Mouse (Mus musculus) left cerebral cortex, postnatal 14 days (tissue): ENCODE measurements at regions not wholly inside any gene's neighbourhood (a gene's known extent, or its start where the extent isn't known, plus 50 kb on each side); places are given as distances from the start of the nearest gene placed in this dataset.

Experiments used
- DNase-seq, 2 experiments: peaks; one replicate each; pipeline ENCODE4 v3.0.0; 2021 to 2022; ENCODE audit warnings: low spot score in 2 of 2, mixed read lengths in 1 of 2
- intact Hi-C: fragments of 180-260 bp; cut with DNase I; formaldehyde crosslinking; loops from one replicate; pipeline ENCODE4 v1.15.1; 2025

DNA sequence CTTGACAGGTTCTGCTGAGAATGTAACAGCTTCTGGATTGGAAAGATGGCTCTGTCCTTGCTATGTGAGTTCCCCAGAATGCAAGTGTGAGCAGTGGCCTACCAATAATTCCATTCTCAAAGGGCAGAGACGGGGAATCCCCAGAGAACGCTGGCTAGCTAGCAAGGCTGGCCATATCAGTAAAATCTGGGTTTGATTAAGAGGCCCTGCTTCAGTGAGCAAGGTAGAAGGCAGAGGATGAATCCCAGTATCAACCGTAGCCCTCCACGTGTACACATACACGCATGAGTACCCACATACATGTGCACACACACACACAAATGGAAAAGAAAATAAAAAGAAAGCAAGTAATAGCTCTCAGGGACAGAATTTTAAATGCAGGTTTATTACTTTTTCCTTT lies 55.3 kb downstream of the Tril start:
- DNase-seq = no peak
- intact Hi-C loops = no loop called here

DNA sequence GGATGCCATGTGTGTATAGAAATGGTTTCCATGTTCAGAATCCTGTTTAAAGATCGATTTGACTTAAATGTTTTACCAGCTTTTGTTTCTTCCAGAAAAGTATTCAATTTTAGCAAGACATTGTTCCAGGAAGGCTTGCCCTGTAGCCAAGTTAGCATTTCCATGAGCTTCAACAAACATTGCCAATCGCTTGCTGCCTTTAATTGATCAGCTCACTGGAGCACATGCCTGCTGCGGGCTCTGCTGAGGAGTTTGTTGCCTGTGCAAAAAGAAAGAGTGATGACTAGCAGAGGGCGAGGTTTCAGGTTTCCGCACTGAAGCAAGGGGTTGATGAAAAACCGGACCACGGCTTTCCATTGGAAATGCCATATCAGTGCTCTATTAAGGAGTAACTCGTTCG lies 58.0 kb downstream of the Tril start:
- DNase-seq = no peak
- intact Hi-C loops = no loop called here

DNA sequence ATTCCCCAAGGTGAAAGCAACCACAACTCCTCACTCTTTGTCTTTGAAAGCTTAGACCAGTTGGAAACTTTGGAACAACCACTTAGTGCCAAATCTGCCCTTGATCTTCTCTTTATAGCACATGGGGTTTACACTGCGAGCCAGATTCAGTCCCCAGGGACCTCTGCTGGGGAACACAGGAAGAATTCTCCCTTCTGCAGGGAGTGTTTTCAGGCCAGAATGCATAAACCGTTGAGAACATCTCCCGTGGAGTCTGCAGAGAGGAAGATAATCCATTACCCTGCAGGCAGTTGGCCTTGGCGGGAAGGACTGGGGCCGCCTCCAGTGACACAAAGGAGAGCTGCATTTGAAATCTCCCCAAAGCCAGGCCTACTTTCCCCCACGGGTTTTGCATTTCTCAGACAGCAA lies 60.0 kb downstream of the Tril start:
- intact Hi-C loops = no loop called here
- DNase-seq = peak in 1 of 2 experiments; percentile 15

DNA sequence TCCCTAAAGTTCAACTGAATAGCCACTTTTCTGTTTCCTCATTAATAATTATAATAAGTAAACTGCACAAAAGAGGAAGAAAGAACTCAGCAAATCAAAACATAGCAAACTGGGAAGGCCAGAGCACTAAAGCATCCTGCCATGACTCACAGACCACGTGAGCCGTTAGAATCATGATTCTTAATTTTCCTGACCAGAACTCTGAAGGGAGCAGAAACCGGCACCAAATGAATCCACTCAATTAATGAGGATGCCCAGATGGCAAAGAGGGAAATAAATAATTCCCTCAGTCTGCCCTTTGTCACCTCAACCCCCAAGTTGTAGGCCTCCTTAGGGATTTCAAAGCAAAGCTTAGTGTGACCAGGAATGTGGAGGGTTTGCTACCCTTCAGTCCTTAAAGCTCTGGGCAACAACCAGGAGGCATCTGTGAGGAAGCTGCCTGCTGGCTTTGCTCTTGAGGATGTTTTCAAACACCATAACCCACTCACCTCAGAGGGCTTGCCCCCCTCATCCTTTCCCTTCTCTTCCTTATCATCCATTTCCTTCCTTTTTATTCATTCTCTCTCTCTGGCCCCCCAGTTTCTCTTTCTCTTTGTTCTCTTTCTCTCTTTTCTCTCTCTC lies 60.8 kb downstream of the Tril start:
- intact Hi-C loops = no loop called here

DNA sequence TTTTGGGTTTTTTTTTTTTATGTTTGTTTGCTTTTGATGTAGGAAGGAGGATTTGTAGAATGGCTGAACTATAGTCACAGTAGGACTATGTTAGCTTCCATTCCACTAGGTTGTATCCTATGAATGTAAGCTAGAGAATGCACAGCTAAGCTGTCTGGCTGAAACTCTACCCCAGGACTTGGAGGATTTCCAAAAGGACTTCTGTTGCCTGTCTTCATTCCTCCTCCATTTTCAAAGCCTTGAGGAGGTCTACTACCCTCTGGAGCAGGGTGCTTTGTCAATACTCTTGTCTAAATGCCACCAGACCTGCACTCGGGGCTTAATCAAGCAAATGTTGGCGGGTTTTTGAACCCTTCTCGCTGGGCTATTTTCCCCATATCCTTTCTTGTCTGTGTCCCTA lies 66.3 kb downstream of the Tril start:
- intact Hi-C loops = no loop called here
- DNase-seq = no peak

More for the DNA sequence above, 60.8 kb downstream of the Tril start:
- no peak for DNase-seq

DNA sequence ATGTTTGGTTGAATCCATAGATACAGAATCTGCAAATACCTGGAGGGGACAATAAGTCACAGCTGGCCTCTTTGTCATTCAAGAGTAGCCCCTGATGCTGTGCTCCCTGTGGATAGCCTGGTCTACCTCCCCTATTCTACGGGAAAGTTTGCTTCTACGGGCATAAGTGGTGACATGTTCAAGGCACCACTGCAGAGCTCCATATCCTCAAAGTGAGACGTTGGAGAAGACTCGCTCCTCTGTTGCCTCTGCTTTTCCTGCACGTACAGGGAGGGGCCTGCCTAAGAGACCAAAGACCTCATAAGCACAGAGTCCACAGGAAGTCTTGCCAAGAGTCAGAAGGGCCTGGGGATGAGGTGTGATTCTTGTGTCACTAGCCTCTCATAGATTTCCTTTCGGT lies 70.1 kb downstream of the Tril start:
- intact Hi-C loops = no loop called here

More for the DNA sequence above, 70.1 kb downstream of the Tril start:
- DNase-seq = no peak
